Mouse (Mus musculus) liver, adult 2 months (tissue): Measurements from ENCODE around the gene Tubd1. TPM values are rescaled to one million over a fixed set of nuclear protein-coding genes. Genes with fewer than 3 reads are reported as not detected.

Experiments used
- DNase-seq: peaks from one replicate; pipeline ENCODE4 v3.0.0-alpha.2; 2011; ENCODE audit warnings: low read depth, low spot score; ENCODE audit errors: extremely low read depth
- H3K27ac ChIP-seq: fragments of 200-500 bp; replicated peaks from 2 replicates; pipeline ENCODE4 v1.5.1; 2012; ENCODE audit warnings: low read depth, mild to moderate bottlenecking, control low read depth, inconsistent platforms, low read length; ENCODE audit not compliant: insufficient read depth
- H3K27me3 ChIP-seq: fragments of 200-500 bp; 2 replicates; pipeline ENCODE4 v1.6.1; 2012; ENCODE audit warnings: mild to moderate bottlenecking, moderate library complexity, low read length, inconsistent platforms; ENCODE audit not compliant: control insufficient read depth, insufficient read depth
- H3K36me3 ChIP-seq: fragments of 200-500 bp; 2 replicates; pipeline ENCODE4 v1.6.1; 2012; ENCODE audit warnings: low read length, inconsistent platforms; ENCODE audit not compliant: control insufficient read depth, insufficient read depth
- H3K4me1 ChIP-seq: fragments of 200-500 bp; 2 replicates; pipeline ENCODE4 v1.6.1; 2011; ENCODE audit warnings: low read length; ENCODE audit not compliant: control insufficient read depth, insufficient read depth
- H3K4me3 ChIP-seq: fragments of 200-500 bp; 2 replicates; pipeline ENCODE4 v1.5.1; 2011; ENCODE audit warnings: low read depth, mild to moderate bottlenecking, control low read depth, low read length, moderate library complexity; ENCODE audit not compliant: insufficient read depth
- H3K79me2 ChIP-seq: fragments of 200-500 bp; 2 replicates; pipeline ENCODE4 v1.6.1; 2012; ENCODE audit warnings: inconsistent platforms, mild to moderate bottlenecking, low read length, moderate library complexity; ENCODE audit not compliant: control insufficient read depth, insufficient read depth
- H3K9ac ChIP-seq: fragments of 200-500 bp; 2 replicates; pipeline ENCODE4 v1.6.1; 2012; ENCODE audit warnings: low read depth, mild to moderate bottlenecking, control low read depth, inconsistent platforms, low read length
- CTCF ChIP-seq: fragments of 200-500 bp; IDR thresholded peaks from 2 replicates; pipeline ENCODE4 v1.5.1; 2011; ENCODE audit warnings: low read depth, low read length, control low read depth
- POLR2A ChIP-seq: fragments of 200-500 bp; IDR thresholded peaks from 2 replicates; pipeline ENCODE4 v1.6.1; 2011; ENCODE audit warnings: low read length, control low read depth; ENCODE audit not compliant: insufficient read depth; ENCODE audit errors: extremely low read depth
- WGBS: fragments of 180-500 bp; shearing (Covaris S2); methylation state at CpG from one replicate; pipeline ENCODE4 v1.1.7; 2018; 5-methylcytosine and 5-hydroxymethylcytosine counted together
- polyA plus RNA-seq: library from polyadenylated mRNA; depleted of rRNA; stranded (reverse); fragments of >200 nt; gene quantifications from 2 replicates; pipeline ENCODE4 v1.2.3, GENCODE M21; 2012; rRNA removed
- total RNA-seq: library from RNA; depleted of rRNA; stranded (reverse); fragments of >200 nt; gene quantifications from 2 replicates; pipeline ENCODE4 v1.2.3, GENCODE M21; 2014; rRNA removed

Tubd1 gene
- total RNA-seq (2.6 and 4.3 TPM in 2 replicates), polyA plus RNA-seq (1.7 and 2.0 TPM in 2 replicates)

GRCm38 (mm10) chr11:86544639-86545299 lies at the start of gene Tubd1, which contains the start of gene Rps6kb1:
TSS of gene Tubd1 (plus strand) at chr11:86544991.
TSS of gene Rps6kb1 (minus strand) at chr11:86544805.
- DNase-seq = peak; percentile 98
- peaks cover 3% of the 10 kb centered on the region; the same call in 1 of the 2 replicates for H3K36me3 ChIP-seq
- H3K79me2 ChIP-seq = peaks cover 17% of the 10 kb centered on the region
- under 1% methylated on average over 43 of the region's 43 CpGs for WGBS
- TF ChIP-seq CTCF (no peak), POLR2A (peak; percentile 94)
- no peaks in the 10 kb centered on the region for H3K27me3 ChIP-seq
- peak within 1 kb of the TSS; percentile 46 for H3K27ac ChIP-seq
- H3K9ac ChIP-seq = peak within 1 kb of the TSS; percentile 83
- H3K4me3 ChIP-seq = peak within 1 kb of the TSS; percentile 85
- peaks cover 7% of the 10 kb centered on the region; the same call in 1 of the 2 replicates for H3K4me1 ChIP-seq

GRCm38 (mm10) chr11:86497356-86497755 lies 47.4 kb upstream of the Tubd1 start:
- H3K79me2 ChIP-seq = no peaks in the 10 kb centered on the region
- H3K27me3 ChIP-seq = no peaks in the 10 kb centered on the region
- DNase-seq = no peak
- no peak for TF ChIP-seq CTCF
- no peak for TF ChIP-seq POLR2A
- peaks cover 46% of the 10 kb centered on the region for H3K36me3 ChIP-seq
- H3K9ac ChIP-seq = no peak overlapping the region
- no peak overlapping the region for H3K4me3 ChIP-seq
- no peaks in the 10 kb centered on the region for H3K4me1 ChIP-seq
- WGBS = 84% methylated on average over 1 of the region's 1 CpGs
- no peak overlapping the region for H3K27ac ChIP-seq

- DNase-seq = peak; percentile 25
- WGBS = 72% methylated on average over 3 of the region's 3 CpGs
- no peaks in the 10 kb centered on the region for H3K4me1 ChIP-seq
- H3K27me3 ChIP-seq = no peaks in the 10 kb centered on the region
- no peak overlapping the region for H3K9ac ChIP-seq
- H3K4me3 ChIP-seq = no peak overlapping the region
- peaks cover 49% of the 10 kb centered on the region for H3K36me3 ChIP-seq
- no peak overlapping the region for H3K27ac ChIP-seq
- TF ChIP-seq CTCF (peak; percentile 31), POLR2A (no peak)
- no peaks in the 10 kb centered on the region for H3K79me2 ChIP-seq
Observed at GRCm38 (mm10) chr11:86497908-86498307, 46.9 kb upstream of the Tubd1 start.

GRCm38 (mm10) chr11:86500795-86501194 lies 44.0 kb upstream of the Tubd1 start:
- DNase-seq = no peak
- TF ChIP-seq CTCF (no peak), POLR2A (no peak)
- 74% methylated on average over 1 of the region's 1 CpGs for WGBS
- Histone ChIP-seq H3K4me1 (no peaks in the 10 kb centered on the region), H3K79me2 (no peaks in the 10 kb centered on the region), H3K36me3 (peaks cover 45% of the 10 kb centered on the region), H3K27me3 (no peaks in the 10 kb centered on the region), H3K4me3 (no peak overlapping the region), H3K27ac (no peak overlapping the region), H3K9ac (no peak overlapping the region)

- DNase-seq = no peak
- TF ChIP-seq CTCF = no peak
- no peak for TF ChIP-seq POLR2A
- Histone ChIP-seq H3K79me2 (no peaks in the 10 kb centered on the region), H3K4me3 (no peak overlapping the region), H3K9ac (no peak overlapping the region), H3K4me1 (no peaks in the 10 kb centered on the region), H3K27ac (no peak overlapping the region), H3K27me3 (no peaks in the 10 kb centered on the region), H3K36me3 (peaks cover 51% of the 10 kb centered on the region)
- WGBS = 88% methylated on average over 2 of the region's 2 CpGs
Observed at GRCm38 (mm10) chr11:86503121-86503520, 41.7 kb upstream of the Tubd1 start.

- Histone ChIP-seq H3K27ac (no peak overlapping the region), H3K4me1 (no peaks in the 10 kb centered on the region), H3K79me2 (no peaks in the 10 kb centered on the region), H3K4me3 (no peak overlapping the region), H3K9ac (no peak overlapping the region), H3K36me3 (peaks cover 54% of the 10 kb centered on the region), H3K27me3 (no peaks in the 10 kb centered on the region)
- WGBS = 72% methylated on average over 2 of the region's 2 CpGs
- TF ChIP-seq POLR2A = no peak
- no peak for TF ChIP-seq CTCF
- DNase-seq = no peak
Observed at GRCm38 (mm10) chr11:86507334-86507733, 37.5 kb upstream of the Tubd1 start.
